Mouse (Mus musculus): ENCODE data around the gene Stx1b. TPM values are rescaled to one million over a fixed set of nuclear protein-coding genes. Genes with fewer than 3 reads are reported as not detected.

Gene Stx1b
- polyA plus RNA-seq, 2 experiments from 2014 or later: not detected

- ATAC-seq: no peak
Observed at GRCm38 (mm10) chr7:127817053-127817452, 7.3 kb downstream of the Stx1b start.

GRCm38 (mm10) chr7:127815954-127816821 lies 8.2 kb downstream of the Stx1b start:
- no peak for ATAC-seq

GRCm38 (mm10) chr7:127815116-127815665 lies 9.2 kb downstream of the Stx1b start:
- ATAC-seq: no peak

GRCm38 (mm10) chr7:127814241-127814921 lies 10.0 kb downstream of the Stx1b start:
- no peak for ATAC-seq

- no peak for ATAC-seq
Observed at GRCm38 (mm10) chr7:127813821-127814220, 10.5 kb downstream of the Stx1b start.

- no peak for ATAC-seq
Observed at GRCm38 (mm10) chr7:127812292-127812691, 12.1 kb downstream of the Stx1b start.

- no peak for ATAC-seq
Observed at GRCm38 (mm10) chr7:127811240-127811639, 13.1 kb downstream of the Stx1b start.

GRCm38 (mm10) chr7:127810650-127811049 lies 13.7 kb downstream of the Stx1b start:
- no peak for ATAC-seq

- ATAC-seq: no peak
Observed at GRCm38 (mm10) chr7:127809846-127810245, 14.5 kb downstream of the Stx1b start.

GRCm38 (mm10) chr7:127808821-127809220 lies 15.5 kb downstream of the Stx1b start:
- ATAC-seq: no peak

- ATAC-seq: no peak
Observed at GRCm38 (mm10) chr7:127802313-127802712, 22.0 kb downstream of the Stx1b start.

- ATAC-seq: no peak
Observed at GRCm38 (mm10) chr7:127801010-127801621, 23.2 kb downstream of the Stx1b start.

GRCm38 (mm10) chr7:127800435-127801009 lies 23.8 kb downstream of the Stx1b start, which contains the start of gene Hsd3b7:
TSS of gene Hsd3b7 (plus strand) at chr7:127800604.
- ATAC-seq: peak; percentile 77

GRCm38 (mm10) chr7:127799738-127800137 lies 24.6 kb downstream of the Stx1b start:
- no peak for ATAC-seq

- ATAC-seq: no peak
Observed at GRCm38 (mm10) chr7:127799211-127799610, 25.1 kb downstream of the Stx1b start.

- no peak for ATAC-seq
Observed at GRCm38 (mm10) chr7:127798591-127798990, 25.8 kb downstream of the Stx1b start.

- no peak for ATAC-seq
Observed at GRCm38 (mm10) chr7:127797076-127797845, 27.1 kb downstream of the Stx1b start.

- no peak for ATAC-seq
Observed at GRCm38 (mm10) chr7:127785308-127785707, 39.0 kb downstream of the Stx1b start, which contains the start of gene Gm49388. TSS of gene Gm49388 (plus strand) at chr7:127785608.

- no peak for ATAC-seq
Observed at GRCm38 (mm10) chr7:127778350-127778749, 46.0 kb downstream of the Stx1b start.

- ATAC-seq: no peak
Observed at GRCm38 (mm10) chr7:127777474-127778266, 46.7 kb downstream of the Stx1b start.
